Mouse (Mus musculus) activated CD4-positive, CD25-positive, alpha-beta regulatory T cell, adult 9 weeks (primary cell): ENCODE results near the gene Themis. TPM values are rescaled to one million over a fixed set of nuclear protein-coding genes. Genes with fewer than 3 reads are reported as not detected.

Experiments used
- polyA plus RNA-seq: library from polyadenylated mRNA; unstranded; fragments of 100-300 nt; shearing (Covaris generic); gene quantifications from one replicate; pipeline ENCODE4 v1.2.1, GENCODE M21; 2017

The Themis gene
- 47.8 TPM for polyA plus RNA-seq

GRCm38 (mm10) chr10:28668261-28668660 lies at the start of gene Themis:
Themis (plus strand) TSS chr10:28668360.

